ENCODE assay signal across 8 mouse cellular contexts in the genomic region with DNA sequence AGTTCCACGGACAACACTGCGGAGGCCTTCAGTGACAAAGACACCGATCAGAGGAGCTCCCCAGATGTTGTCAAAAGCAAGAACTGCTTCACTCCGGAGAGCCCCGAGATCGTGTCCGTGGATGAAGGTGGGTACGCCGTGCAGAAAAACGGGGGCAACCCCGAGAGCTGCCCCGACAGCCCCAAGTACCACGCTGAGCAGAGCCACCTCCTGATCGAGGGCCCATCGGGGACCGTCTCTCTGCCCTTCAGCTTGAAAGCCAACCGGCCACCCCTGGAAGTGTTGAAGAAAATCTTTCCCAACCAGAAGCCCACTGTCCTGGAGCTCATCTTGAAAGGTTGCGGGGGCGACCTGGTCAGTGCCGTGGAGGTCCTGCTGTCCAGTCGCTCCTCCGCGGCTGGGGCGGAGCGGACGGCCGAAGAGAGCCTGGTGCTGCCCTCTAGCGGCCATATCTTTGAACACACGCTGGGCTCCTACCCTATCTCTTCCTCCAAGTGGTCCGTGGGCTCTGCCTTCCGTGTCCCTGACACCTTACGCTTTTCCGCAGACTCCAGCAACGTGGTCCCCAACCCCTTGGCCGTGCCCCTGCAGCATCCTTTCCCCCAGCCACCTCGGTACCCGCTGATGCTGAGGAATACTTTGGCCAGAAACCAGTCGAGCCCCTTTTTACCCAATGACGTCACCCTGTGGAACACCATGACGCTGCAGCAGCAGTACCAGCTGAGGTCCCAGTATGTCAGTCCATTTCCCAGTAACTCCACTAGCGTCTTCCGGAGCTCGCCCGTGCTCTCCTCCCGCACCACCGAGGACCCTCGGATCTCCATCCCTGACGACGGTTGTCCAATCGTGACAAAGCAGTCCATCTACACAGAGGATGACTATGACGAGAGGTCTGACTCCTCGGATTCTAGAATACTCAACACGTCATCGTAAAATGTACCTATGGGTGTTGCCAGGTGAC. TPM values are rescaled to one million over a fixed set of nuclear protein-coding genes. Genes with fewer than 3 reads are reported as not detected.
DNase-seq lines count a peak whose midpoint lies in the region; ATAC-seq and TF ChIP-seq lines count a peak whose summit lies in the region.

No protein-coding gene starts in this region.

- no peak overlapping the region for H3K4me3 ChIP-seq in ES-Bruce4 (ENCODE audit: low read depth, low read length)
- no peak overlapping the region for H3K4me3 ChIP-seq in cerebellum, adult 2 months (replicated peaks; ENCODE audit: insufficient read depth, low read depth, low read length)
- peak overlapping the region; percentile 32 for H3K4me3 ChIP-seq in forebrain, postnatal 0 days (ENCODE audit: low read depth, low read length)
- H3K4me3 ChIP-seq in hindbrain, embryonic 12.5 days, result peak overlapping the region; percentile 23

- WGBS in cerebellum, adult 2 months, result 26% methylated on average over 54 of the region's 54 CpGs
- WGBS in forebrain, postnatal 0 days, result 36% methylated on average over 54 of the region's 54 CpGs
- WGBS in hindbrain, embryonic 12.5 days, result 30% methylated on average over 51 of the region's 54 CpGs

- no peak overlapping the region for H3K27ac ChIP-seq in ES-Bruce4 (ENCODE audit: insufficient read depth, low read length)
- H3K27ac ChIP-seq in cerebellum, adult 2 months (ENCODE audit: insufficient read depth, low read length), result no peak overlapping the region
- H3K27ac ChIP-seq in forebrain, postnatal 0 days (ENCODE audit: low read depth, low read length), result no peak overlapping the region
- no peak overlapping the region for H3K27ac ChIP-seq in hindbrain, embryonic 12.5 days

- no peak for TF ChIP-seq POLR2A in ES-Bruce4 (IDR thresholded peaks at IDR 0.05; ENCODE audit: insufficient read depth, low read length)
- TF ChIP-seq POLR2A in cerebellum, adult 2 months (IDR thresholded peaks at IDR 0.05; ENCODE audit: borderline replicate concordance, insufficient read depth, low read length), result no peak

- H3K9ac ChIP-seq in ES-Bruce4 (ENCODE audit: low read depth, poor library complexity, severe bottlenecking), result no peak overlapping the region
- H3K9ac ChIP-seq in forebrain, postnatal 0 days, result peak overlapping the region; percentile 39; the same call in 1 of the 2 replicates
- H3K9ac ChIP-seq in hindbrain, embryonic 12.5 days, result peak overlapping the region; percentile 43; the same call in 1 of the 2 replicates

- no peak for TF ChIP-seq EP300 in ES-Bruce4 (IDR thresholded peaks at IDR 0.05; ENCODE audit: insufficient read depth, low read depth, low read length)

- no peaks in the 10 kb centered on the region for H3K36me3 ChIP-seq in ES-Bruce4 (ENCODE audit: control insufficient read depth, insufficient read depth, low read length, poor library complexity, severe bottlenecking)
- H3K36me3 ChIP-seq in forebrain, postnatal 0 days (ENCODE audit: insufficient read depth), result no peaks in the 10 kb centered on the region
- H3K36me3 ChIP-seq in hindbrain, embryonic 12.5 days, result no peaks in the 10 kb centered on the region

- H3K4me2 ChIP-seq in forebrain, postnatal 0 days (ENCODE audit: low read depth), result peak overlapping the region; percentile 53
- peak overlapping the region; percentile 45 for H3K4me2 ChIP-seq in hindbrain, embryonic 12.5 days (replicated peaks)

- TF ChIP-seq CTCF in ES-Bruce4 (IDR thresholded peaks at IDR 0.05; ENCODE audit: low read depth, low read length), result peak; percentile 83
- peak; percentile 57 for TF ChIP-seq CTCF in cerebellum, adult 2 months (IDR thresholded peaks at IDR 0.05; ENCODE audit: borderline replicate concordance, insufficient read depth, low read depth, low read length)
- TF ChIP-seq CTCF in forebrain, postnatal 0 days (IDR thresholded peaks at IDR 0.05; ENCODE audit: low read depth), result peak; percentile 80

- peak; percentile 65 for ATAC-seq in forebrain, postnatal 0 days
- peak; percentile 69 for ATAC-seq in hindbrain, embryonic 12.5 days (ENCODE audit: low FRiP score)

- H3K9me3 ChIP-seq in ES-Bruce4 (replicated peaks; ENCODE audit: control insufficient read depth, insufficient read depth, low read length, poor library complexity, severe bottlenecking), result no peaks in the 10 kb centered on the region
- no peaks in the 10 kb centered on the region for H3K9me3 ChIP-seq in forebrain, postnatal 0 days (ENCODE audit: low read length)
- H3K9me3 ChIP-seq in hindbrain, embryonic 12.5 days (replicated peaks), result no peaks in the 10 kb centered on the region

- no peaks in the 10 kb centered on the region for H3K27me3 ChIP-seq in ES-Bruce4 (ENCODE audit: control insufficient read depth, insufficient read depth, low read length, poor library complexity, severe bottlenecking)
- H3K27me3 ChIP-seq in cerebellum, adult 2 months (ENCODE audit: control insufficient read depth, insufficient read depth, low read length), result peaks cover 2% of the 10 kb centered on the region; the same call in 1 of the 2 replicates
- H3K27me3 ChIP-seq in forebrain, postnatal 0 days (ENCODE audit: insufficient read depth, low read length), result peaks cover 25% of the 10 kb centered on the region
- peaks cover 98% of the 10 kb centered on the region for H3K27me3 ChIP-seq in hindbrain, embryonic 12.5 days

- no peaks in the 10 kb centered on the region for H3K4me1 ChIP-seq in ES-Bruce4 (ENCODE audit: control insufficient read depth, insufficient read depth, low read length)
- no peaks in the 10 kb centered on the region for H3K4me1 ChIP-seq in cerebellum, adult 2 months (ENCODE audit: control insufficient read depth, insufficient read depth, low read length)
- H3K4me1 ChIP-seq in forebrain, postnatal 0 days (ENCODE audit: insufficient read depth), result no peaks in the 10 kb centered on the region
- H3K4me1 ChIP-seq in hindbrain, embryonic 12.5 days, result peaks cover 2% of the 10 kb centered on the region; the same call in 1 of the 2 replicates

- peak; percentile 21 to 52 for DNase-seq in cerebellum, adult 2 months
- DNase-seq in forebrain, postnatal 0 days, result peak; percentile 76
- peak; percentile 42 to 55 for DNase-seq in layer of hippocampus, postnatal 36 days
- DNase-seq in lung, postnatal 14 days, result peak; percentile 74
- DNase-seq in retina, adult 2 months (ENCODE audit: low read depth, low spot score), result peak; percentile 22
- DNase-seq in thymus, postnatal 25 days, result peak; percentile 45

RNA-seq across cellular contexts. Expression of gene Dmrt3, which starts 12.5 kb away (rescaled TPM):
- polyA plus RNA-seq in ES-Bruce4 (2011; ENCODE audit: insufficient read depth, insufficient read length, low read depth, missing spikeins), result 0.84 and 1.4 TPM in 2 replicates
- 0.19 and 0.33 TPM in 2 replicates for polyA plus RNA-seq in cerebellum, adult 2 months (2012; rRNA removed)
- total RNA-seq in forebrain, postnatal 0 days (2014; rRNA removed), result 1.5 and 1.8 TPM in 2 replicates
- polyA plus RNA-seq in forebrain, postnatal 0 days (2015; fragmentation: Nextera tagmentation; extraction: Ambion mirVana), result 1.5 and 2.1 TPM in 2 replicates
- polyA plus RNA-seq in hindbrain, embryonic 12.5 days (2016; fragmentation: Nextera tagmentation; extraction: Ambion mirVana), result 0.67 and 1.2 TPM in 2 replicates
- total RNA-seq in layer of hippocampus, postnatal 36 days (2021), result under 1 TPM; 0.65 to 0.86 TPM

RNA-seq across cellular contexts. Expression of gene Dmrt2, which starts 49.6 kb away (rescaled TPM):
- polyA plus RNA-seq in ES-Bruce4 (2011; ENCODE audit: insufficient read depth, insufficient read length, low read depth, missing spikeins), result 0.29 TPM in 1 of 2 replicates, not detected in the other
- not detected in 2 replicates for polyA plus RNA-seq in cerebellum, adult 2 months (2012; rRNA removed)
- 2.6 and 3.5 TPM in 2 replicates for total RNA-seq in forebrain, postnatal 0 days (2014; rRNA removed)
- polyA plus RNA-seq in forebrain, postnatal 0 days (2015; fragmentation: Nextera tagmentation; extraction: Ambion mirVana), result 1.8 and 2.1 TPM in 2 replicates
- 6.1 and 8.8 TPM in 2 replicates for polyA plus RNA-seq in hindbrain, embryonic 12.5 days (2016; fragmentation: Nextera tagmentation; extraction: Ambion mirVana)
- 1 to 10 TPM in 1 of 2 experiments, under 1 TPM in 1; 0.73 to 1.3 TPM for total RNA-seq in layer of hippocampus, postnatal 36 days (2021)

Comparison
In these comparisons a context has a peak if more than half of its experiments do, and no peak if none do; other contexts are left out.
1. H3K4me3 ChIP-seq: peak in forebrain, postnatal 0 days (single experiment) and hindbrain, embryonic 12.5 days (single experiment); none in ES-Bruce4 (single experiment) and cerebellum, adult 2 months (single experiment).
2. DNase-seq: peak in every context shown above with its lines; median percentile 76 in forebrain, postnatal 0 days; 74 in lung, postnatal 14 days; 48 in layer of hippocampus, postnatal 36 days; 45 in thymus, postnatal 25 days; 36 in cerebellum, adult 2 months; 22 in retina, adult 2 months.
3. Peak in every context shown above with its lines, with median percentiles within 50 percentile points of each other: CTCF ChIP-seq.